Mouse (Mus musculus): ENCODE data around the gene Nxpe5. TPM values are rescaled to one million over a fixed set of nuclear protein-coding genes. Genes with fewer than 3 reads are reported as not detected.

Nxpe5 gene
- polyA plus RNA-seq, 2 experiments: 0.09 to 0.23 TPM

DNA sequence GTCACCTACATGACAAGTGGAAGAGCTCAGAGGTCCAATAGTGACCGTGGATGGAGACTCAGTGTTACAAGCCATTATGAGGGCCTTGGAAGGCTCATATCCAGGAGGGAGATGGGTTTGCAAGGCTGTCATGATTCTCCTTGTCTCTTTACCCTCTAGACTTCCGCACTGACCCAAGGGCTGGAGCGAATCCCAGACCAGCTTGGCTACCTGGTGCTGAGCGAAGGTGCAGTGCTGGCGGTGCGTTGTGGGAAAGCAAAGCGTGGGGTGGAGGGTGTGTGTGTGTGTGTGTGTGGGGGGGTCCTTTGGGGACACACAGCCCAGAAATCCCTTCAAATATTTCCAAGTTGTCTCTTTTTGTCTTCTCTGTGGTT lies 30.4 kb downstream of the Nxpe5 start:
- 11% methylated on average over 7 of the region's 7 CpGs for WGBS (ENCODE audit: insufficient replicate concordance)
- H3K9ac ChIP-seq (replicated peaks): peak overlapping the region; percentile 68
- peak overlapping the region; percentile 82 for H3K4me2 ChIP-seq (ENCODE audit: low read depth)
- TF ChIP-seq CTCF (IDR thresholded peaks at IDR 0.05; ENCODE audit: low read depth) (no peak), EP300 (IDR thresholded peaks at IDR 0.05; ENCODE audit: low read depth) (no peak)
- H3K9me3 ChIP-seq (ENCODE audit: control insufficient read depth, low read length): no peaks in the 10 kb centered on the region
- ATAC-seq (ENCODE audit: insufficient read depth) (0 out of 2 replicates have a peak, but pooled peaks have one; percentile 0), DNase-seq (ENCODE audit: low read depth in 3 of 3, low spot score in 3 of 3) (no peak)
- H3K4me3 ChIP-seq (ENCODE audit: insufficient read depth in 1 of 2, low read depth in 2 of 2, low read length in 2 of 2): peak overlapping the region; percentile 71 to 76
- peaks cover 18 to 28% of the 10 kb centered on the region in 2 experiments for H3K4me1 ChIP-seq (replicated peaks; ENCODE audit: control insufficient read depth in 2 of 2, insufficient read depth in 2 of 2, low read length in 1 of 2)
- peaks cover 6% of the 10 kb centered on the region for H3K36me3 ChIP-seq (replicated peaks; ENCODE audit: control insufficient read depth, insufficient read depth, low read depth)
- peak overlapping the region; percentile 41 for H3K27ac ChIP-seq
- H3K27me3 ChIP-seq (ENCODE audit: control insufficient read depth, insufficient read depth, low read length): no peaks in the 10 kb centered on the region

DNA sequence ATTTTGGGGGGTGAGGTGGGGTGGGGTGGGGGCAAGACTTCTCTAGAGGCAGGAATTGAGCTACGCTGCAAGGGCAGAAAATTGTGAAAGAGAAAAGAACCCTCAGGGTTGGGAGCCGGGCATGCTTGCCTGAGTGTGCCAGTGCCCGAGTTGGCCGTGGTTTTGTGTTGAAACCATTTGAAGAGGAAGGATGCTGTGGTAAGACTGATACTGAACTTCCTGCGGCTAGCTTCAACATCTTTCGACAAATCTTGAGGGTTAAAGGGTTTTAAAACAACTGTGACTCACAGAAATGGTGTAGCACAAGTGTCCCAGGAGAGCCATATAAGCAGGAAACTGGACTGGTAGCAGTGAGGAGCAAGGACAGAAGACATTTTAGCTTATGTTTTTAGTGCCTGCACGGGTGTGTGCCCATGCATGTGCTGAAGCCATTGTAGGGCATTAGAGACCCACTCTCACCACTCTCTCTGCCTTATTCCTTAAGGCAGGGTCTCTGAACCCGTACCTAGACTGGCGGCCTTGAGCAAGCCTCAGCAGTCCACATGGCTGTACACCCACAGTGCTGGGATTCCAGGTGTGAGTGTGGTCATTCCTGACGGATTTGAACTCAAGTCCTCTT lies 31.4 kb downstream of the Nxpe5 start:
- Histone ChIP-seq H3K27ac (no peak overlapping the region; the same call in 1 of the 2 replicates), H3K9ac (replicated peaks) (no peak overlapping the region), H3K9me3 (ENCODE audit: control insufficient read depth, low read length) (no peaks in the 10 kb centered on the region), H3K4me2 (ENCODE audit: low read depth) (peak overlapping the region; percentile 26), H3K4me3 (ENCODE audit: insufficient read depth in 1 of 2, low read depth in 2 of 2, low read length in 2 of 2) (no peak overlapping the region), H3K4me1 (replicated peaks; ENCODE audit: control insufficient read depth in 2 of 2, insufficient read depth in 2 of 2, low read length in 1 of 2) (peaks cover 18 to 33% of the 10 kb centered on the region in 2 experiments), H3K27me3 (ENCODE audit: control insufficient read depth, insufficient read depth, low read length) (no peaks in the 10 kb centered on the region), H3K36me3 (replicated peaks; ENCODE audit: control insufficient read depth, insufficient read depth, low read depth) (peaks cover 6% of the 10 kb centered on the region)
- DNase-seq (ENCODE audit: low read depth in 3 of 3, low spot score in 3 of 3): no peak
- WGBS (ENCODE audit: insufficient replicate concordance): 34% methylated on average over 10 of the region's 10 CpGs
- no peak for ATAC-seq (ENCODE audit: insufficient read depth)
- TF ChIP-seq EP300 (IDR thresholded peaks at IDR 0.05; ENCODE audit: low read depth) (no peak), CTCF (IDR thresholded peaks at IDR 0.05; ENCODE audit: low read depth) (no peak)

DNA sequence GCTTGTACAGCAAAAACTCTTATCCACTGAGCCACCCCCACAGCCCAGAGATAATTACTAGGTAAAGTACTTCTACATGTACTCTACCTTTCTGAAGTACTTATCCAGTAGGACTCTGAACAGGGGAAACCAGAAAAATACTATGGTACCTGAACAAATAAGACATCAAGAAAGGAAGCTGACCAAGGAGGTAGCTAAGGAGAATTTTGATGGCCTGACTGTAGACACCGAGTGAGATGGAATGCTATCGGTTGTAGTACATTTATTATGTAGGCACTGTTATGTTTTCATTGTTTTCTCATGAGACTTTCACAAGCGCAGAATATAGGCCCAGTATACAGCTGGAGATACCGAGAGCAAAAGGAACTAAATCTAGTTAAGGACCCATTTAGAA lies 31.9 kb downstream of the Nxpe5 start:
- Histone ChIP-seq H3K9me3 (ENCODE audit: control insufficient read depth, low read length) (no peaks in the 10 kb centered on the region), H3K36me3 (replicated peaks; ENCODE audit: control insufficient read depth, insufficient read depth, low read depth) (peaks cover 6% of the 10 kb centered on the region), H3K27ac (no peak overlapping the region; the same call in 1 of the 2 replicates), H3K9ac (replicated peaks) (no peak overlapping the region), H3K4me2 (ENCODE audit: low read depth) (peak overlapping the region; percentile 26), H3K4me3 (ENCODE audit: insufficient read depth in 1 of 2, low read depth in 2 of 2, low read length in 2 of 2) (no peak overlapping the region), H3K4me1 (replicated peaks; ENCODE audit: control insufficient read depth in 2 of 2, insufficient read depth in 2 of 2, low read length in 1 of 2) (peaks cover 18 to 38% of the 10 kb centered on the region in 2 experiments), H3K27me3 (ENCODE audit: control insufficient read depth, insufficient read depth, low read length) (no peaks in the 10 kb centered on the region)
- no peak for ATAC-seq (ENCODE audit: insufficient read depth)
- WGBS (ENCODE audit: insufficient replicate concordance): 69% methylated on average over 4 of the region's 4 CpGs
- no peak for TF ChIP-seq CTCF (IDR thresholded peaks at IDR 0.05; ENCODE audit: low read depth)
- DNase-seq (ENCODE audit: low read depth in 3 of 3, low spot score in 3 of 3): no peak

DNA sequence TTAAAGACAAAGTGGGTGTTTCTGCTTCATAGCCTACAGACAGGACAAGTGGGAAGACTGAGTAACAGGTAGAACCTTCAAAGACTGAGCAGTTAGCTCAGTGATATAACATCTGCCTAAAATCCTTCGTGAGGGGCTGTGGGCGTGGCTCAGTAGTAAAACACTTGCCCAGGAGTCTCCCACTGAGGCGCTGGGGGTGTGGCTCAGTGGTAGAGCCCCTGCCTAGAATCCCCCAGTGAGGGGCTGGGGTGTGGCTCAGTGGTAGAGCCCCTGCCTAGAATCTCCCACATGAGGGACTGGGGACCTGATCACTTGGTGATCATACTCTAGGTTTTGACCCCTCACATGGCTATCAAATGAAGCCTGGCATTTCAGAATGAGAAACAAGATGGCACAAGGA lies 32.4 kb downstream of the Nxpe5 start:
- Histone ChIP-seq H3K27ac (no peak overlapping the region), H3K9ac (replicated peaks) (no peak overlapping the region), H3K4me3 (ENCODE audit: insufficient read depth in 1 of 2, low read depth in 2 of 2, low read length in 2 of 2) (no peak overlapping the region), H3K36me3 (replicated peaks; ENCODE audit: control insufficient read depth, insufficient read depth, low read depth) (peaks cover 6% of the 10 kb centered on the region), H3K27me3 (ENCODE audit: control insufficient read depth, insufficient read depth, low read length) (no peaks in the 10 kb centered on the region), H3K9me3 (ENCODE audit: control insufficient read depth, low read length) (no peaks in the 10 kb centered on the region), H3K4me1 (replicated peaks; ENCODE audit: control insufficient read depth in 2 of 2, insufficient read depth in 2 of 2, low read length in 1 of 2) (peaks cover 18 to 42% of the 10 kb centered on the region in 2 experiments), H3K4me2 (ENCODE audit: low read depth) (no peak overlapping the region)
- DNase-seq (ENCODE audit: low read depth in 3 of 3, low spot score in 3 of 3) (no peak), ATAC-seq (ENCODE audit: insufficient read depth) (no peak)
- 40% methylated on average over 3 of the region's 3 CpGs for WGBS (ENCODE audit: insufficient replicate concordance)
- no peak for TF ChIP-seq EP300 (IDR thresholded peaks at IDR 0.05; ENCODE audit: low read depth)
- TF ChIP-seq CTCF (IDR thresholded peaks at IDR 0.05; ENCODE audit: low read depth): no peak

DNA sequence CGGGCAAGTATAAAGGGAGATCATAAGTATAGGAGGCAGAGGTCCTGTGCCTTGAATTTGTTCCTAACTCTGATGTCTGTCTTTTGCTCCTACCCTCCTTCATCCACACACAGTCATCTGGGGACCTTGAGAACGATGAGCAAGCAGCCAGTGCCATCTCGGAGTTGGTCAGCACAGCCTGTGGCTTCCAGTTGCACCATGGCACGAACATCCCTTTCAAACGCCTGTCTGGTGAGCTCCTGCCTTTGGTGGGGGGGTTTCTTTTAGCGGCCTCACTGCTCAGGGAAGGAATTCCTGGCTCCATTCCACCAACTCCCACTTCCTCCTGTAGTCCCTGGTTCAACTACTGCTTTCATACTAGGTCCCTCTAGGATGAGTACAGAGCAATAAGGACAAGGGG lies 32.8 kb downstream of the Nxpe5 start:
- 80% methylated on average over 6 of the region's 6 CpGs for WGBS (ENCODE audit: insufficient replicate concordance)
- no peak overlapping the region for H3K9ac ChIP-seq (replicated peaks)
- no peak overlapping the region for H3K27ac ChIP-seq
- H3K4me2 ChIP-seq (ENCODE audit: low read depth): no peak overlapping the region
- DNase-seq (ENCODE audit: low read depth in 3 of 3, low spot score in 3 of 3) (no peak), ATAC-seq (ENCODE audit: insufficient read depth) (no peak)
- peaks cover 18 to 43% of the 10 kb centered on the region in 2 experiments for H3K4me1 ChIP-seq (replicated peaks; ENCODE audit: control insufficient read depth in 2 of 2, insufficient read depth in 2 of 2, low read length in 1 of 2)
- no peak overlapping the region for H3K4me3 ChIP-seq (ENCODE audit: insufficient read depth in 1 of 2, low read depth in 2 of 2, low read length in 2 of 2)
- H3K27me3 ChIP-seq (ENCODE audit: control insufficient read depth, insufficient read depth, low read length): no peaks in the 10 kb centered on the region
- H3K9me3 ChIP-seq (ENCODE audit: control insufficient read depth, low read length): no peaks in the 10 kb centered on the region
- H3K36me3 ChIP-seq (replicated peaks; ENCODE audit: control insufficient read depth, insufficient read depth, low read depth): peaks cover 6% of the 10 kb centered on the region
- TF ChIP-seq EP300 (IDR thresholded peaks at IDR 0.05; ENCODE audit: low read depth) (no peak), CTCF (IDR thresholded peaks at IDR 0.05; ENCODE audit: low read depth) (no peak)

All from liver, embryonic 14.5 days (tissue).